Mouse (Mus musculus): Measurements from ENCODE around the gene Sap25.
A peak's percentile ranks its signal among the peaks of the same experiment; 100 is the strongest.

Gene Sap25

GRCm38 (mm10) chr5:137663057-137663456 lies 21.9 kb downstream of the Sap25 start:
- DNase-seq (ENCODE audit: extremely low spot score): no peak

GRCm38 (mm10) chr5:137668971-137669370 lies 27.8 kb downstream of the Sap25 start:
- DNase-seq (ENCODE audit: extremely low spot score): no peak

GRCm38 (mm10) chr5:137670240-137670639 lies 29.1 kb downstream of the Sap25 start:
- no peak for DNase-seq (ENCODE audit: extremely low spot score)

DNA sequence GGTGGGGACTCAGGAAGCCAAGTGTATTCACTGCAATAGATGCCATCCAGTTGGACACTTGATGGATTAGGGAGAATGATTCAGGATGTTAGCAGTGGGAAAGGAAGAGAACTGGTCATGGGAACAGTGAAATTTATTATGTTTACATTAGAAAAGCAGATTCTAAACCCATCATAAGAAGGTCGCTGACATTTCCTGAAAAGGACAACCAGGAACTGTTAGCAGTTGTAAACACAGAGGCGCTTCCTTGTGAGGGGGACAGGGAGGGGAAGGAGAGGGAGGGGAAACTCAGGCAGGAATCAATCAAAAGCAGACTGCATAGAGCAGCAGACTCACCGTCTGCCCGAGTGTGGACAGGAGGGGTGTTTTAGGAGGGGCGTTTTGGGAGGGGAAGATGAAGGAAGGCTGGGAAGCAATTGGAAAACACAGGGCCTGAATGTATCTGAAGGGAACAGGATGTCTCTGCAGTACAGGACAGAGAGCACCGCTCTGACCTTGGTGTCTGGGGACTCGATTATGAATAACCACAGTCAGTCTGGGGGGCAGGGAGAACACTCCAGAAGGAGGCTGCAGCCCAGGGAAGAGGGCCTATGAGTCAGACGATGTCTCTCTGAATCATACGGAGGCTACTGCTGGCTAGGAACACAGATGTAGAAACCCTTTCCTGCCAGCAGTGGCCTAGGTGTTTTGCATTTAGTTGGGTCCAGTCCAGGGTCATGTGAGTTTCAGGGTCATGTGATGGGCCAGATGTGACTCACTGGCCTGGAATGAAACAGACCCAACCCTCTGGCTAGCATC lies 30.5 kb downstream of the Sap25 start:
- peak; percentile 14 for DNase-seq (ENCODE audit: extremely low spot score)

DNA sequence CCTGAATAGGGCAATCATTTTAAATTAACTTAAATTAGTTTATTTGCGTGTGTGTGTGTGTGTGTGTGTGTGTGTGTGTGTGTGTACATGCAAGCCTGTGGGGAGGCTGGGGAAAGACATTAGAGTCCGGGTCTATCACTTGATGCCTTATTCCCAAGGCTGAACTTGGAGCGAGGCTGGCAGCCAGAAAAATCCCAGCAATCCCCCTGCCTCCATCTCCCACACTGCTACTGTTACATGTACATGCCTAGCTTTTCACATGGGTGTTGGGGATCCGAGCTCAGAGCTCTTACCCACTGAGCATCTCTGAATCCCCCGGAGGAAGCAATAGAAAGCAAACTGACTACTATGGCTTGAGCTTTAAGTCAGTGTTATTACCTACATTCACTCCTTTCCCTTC lies 31.2 kb downstream of the Sap25 start:
- no peak for DNase-seq (ENCODE audit: extremely low spot score)

DNA sequence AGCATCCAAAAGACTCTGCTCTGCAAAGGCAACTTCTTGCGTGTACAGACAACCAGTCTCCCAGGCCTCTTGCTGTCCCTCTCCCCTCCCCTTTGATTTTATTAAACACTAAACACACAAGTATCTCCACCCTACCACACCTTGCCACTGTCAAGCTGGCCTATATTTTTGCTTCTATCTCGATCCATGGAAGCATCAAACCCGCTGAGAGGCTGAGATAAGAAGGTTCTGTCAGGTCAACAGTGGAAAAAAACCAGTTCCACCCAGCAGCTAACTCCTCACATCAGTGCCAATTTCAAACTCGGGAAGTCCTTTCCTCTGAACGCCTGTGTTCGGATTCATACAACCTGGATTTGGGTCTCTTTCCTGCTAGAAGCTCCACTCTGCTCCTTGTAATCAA lies 31.9 kb downstream of the Sap25 start:
- no peak for DNase-seq (ENCODE audit: extremely low spot score)

DNA sequence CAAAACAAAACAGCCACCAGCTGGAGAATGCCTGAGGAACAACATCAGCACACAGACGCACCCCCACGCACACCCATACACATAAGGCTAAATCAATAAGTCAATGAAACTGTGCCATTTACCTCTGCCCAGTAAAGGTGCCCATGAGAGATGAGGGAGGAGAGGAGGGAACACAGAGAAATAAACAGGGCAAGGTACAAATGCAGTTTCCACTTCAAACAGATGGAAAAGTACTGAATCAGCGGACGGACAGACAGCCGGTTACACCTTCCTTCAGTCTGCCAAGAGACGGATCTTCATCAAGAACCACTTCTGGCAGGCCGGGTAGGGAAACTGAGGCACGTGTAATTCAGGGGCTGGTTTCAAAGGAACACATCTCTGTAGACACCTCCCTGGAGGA lies 33.7 kb downstream of the Sap25 start:
- DNase-seq (ENCODE audit: extremely low spot score): no peak

DNA sequence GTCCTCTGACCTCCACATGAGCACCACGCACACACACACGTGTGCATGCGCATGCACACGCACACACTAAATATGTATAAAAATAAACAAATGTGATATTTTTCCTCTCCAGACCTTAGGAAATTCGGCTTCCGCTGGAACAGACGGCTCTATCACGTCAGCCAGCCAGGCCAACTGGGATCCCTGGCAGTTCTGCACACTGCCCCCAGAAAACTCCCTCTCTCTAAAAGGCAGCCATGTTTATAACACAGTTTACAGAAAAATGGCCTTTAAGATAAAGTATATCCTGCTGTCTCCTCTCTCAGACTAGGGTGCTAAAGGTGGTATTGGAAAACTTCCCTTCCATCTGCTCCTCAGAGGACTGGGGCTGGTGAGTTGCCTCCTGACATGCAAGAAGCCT lies 36.7 kb downstream of the Sap25 start:
- no peak for DNase-seq (ENCODE audit: extremely low spot score)

GRCm38 (mm10) chr5:137678736-137679135 lies 37.6 kb downstream of the Sap25 start:
- no peak for DNase-seq (ENCODE audit: extremely low spot score)

DNA sequence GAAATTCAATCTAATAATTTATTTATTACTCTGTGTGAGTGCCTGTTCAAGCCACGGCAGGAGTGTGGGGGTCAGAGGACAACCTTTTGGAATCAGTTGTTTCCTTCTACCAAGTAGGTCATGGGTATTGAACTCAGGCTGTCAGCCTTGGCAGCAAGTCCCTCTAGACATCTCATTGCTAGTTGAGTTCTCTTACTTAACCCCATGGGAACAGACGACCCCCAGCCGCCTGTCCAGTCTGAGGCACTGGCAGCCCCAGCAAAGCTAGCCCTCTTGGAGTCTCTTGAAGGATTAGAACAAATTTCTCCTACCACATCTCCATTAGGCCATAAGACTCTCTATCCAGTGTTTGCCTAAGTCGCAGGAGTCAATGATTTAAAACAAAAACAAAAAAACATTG lies 38.6 kb downstream of the Sap25 start:
- no peak for DNase-seq (ENCODE audit: extremely low spot score)

DNA sequence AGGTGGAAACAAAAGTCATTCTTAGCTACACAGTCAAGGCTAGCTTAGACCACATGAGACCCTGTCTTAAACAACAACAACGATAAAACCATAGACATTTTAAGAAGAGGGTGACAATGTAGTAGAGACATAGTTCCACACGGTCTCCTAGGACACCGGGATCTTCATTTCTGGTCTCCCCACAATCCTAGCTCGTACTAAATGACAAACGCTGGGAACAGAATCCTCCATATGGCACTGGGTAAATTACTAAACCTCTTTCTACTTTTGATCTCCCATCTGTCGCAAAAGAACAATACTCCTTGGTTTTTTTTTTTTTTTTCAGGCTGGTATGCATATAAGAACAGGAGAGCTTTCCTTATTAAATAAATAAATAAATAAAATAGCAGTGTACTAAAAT lies 41.4 kb downstream of the Sap25 start:
- DNase-seq (ENCODE audit: extremely low spot score): no peak

DNA sequence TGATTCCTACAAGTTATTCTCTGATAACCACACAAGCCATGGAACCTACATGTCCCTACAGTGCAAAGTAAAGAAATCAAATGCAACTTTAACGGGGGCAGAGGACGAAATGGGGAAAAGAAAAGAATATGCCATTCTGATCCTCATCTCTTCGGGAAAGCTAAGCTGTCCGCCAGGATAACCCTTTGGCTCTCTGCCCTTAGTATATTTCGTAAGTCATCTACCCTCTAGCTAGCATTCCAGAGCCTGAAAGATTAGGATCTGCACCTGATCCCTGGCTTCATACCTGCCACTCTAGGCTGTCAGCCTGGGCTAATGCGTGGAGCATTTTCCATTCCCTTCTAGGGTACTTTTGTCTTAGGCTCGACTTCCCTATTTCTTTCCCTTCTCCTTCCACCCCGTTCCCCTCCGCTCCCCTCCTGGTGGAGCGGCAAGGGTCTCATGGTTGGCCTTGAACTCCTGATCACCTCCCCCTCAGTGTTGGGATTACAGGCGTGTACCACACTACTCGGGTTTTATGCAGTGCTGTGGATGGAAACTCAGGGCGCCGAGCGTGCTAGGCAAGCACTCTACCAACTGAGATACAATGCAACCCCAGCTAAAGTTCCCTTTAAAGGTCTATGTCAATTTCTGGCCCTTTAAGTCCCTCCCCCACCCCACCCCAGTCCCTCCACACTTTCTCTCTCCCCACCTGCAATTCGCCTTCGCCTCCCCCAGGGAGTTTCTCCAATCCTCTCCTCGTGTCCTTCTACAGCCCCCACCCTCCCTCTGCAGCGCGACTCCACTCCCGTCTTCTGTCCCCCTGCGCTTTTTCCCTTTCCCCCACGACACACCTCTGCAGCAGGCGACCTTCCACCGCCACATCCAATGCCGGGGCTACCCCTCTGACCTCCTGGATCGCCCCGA lies 42.5 kb downstream of the Sap25 start:
- DNase-seq (ENCODE audit: extremely low spot score): peak; percentile 15

- DNase-seq (ENCODE audit: extremely low spot score): peak; percentile 98
Observed at GRCm38 (mm10) chr5:137684294-137685123, 43.4 kb downstream of the Sap25 start, which contains the start of gene Agfg2. Agfg2 (minus strand) TSS chr5:137684726.

DNA sequence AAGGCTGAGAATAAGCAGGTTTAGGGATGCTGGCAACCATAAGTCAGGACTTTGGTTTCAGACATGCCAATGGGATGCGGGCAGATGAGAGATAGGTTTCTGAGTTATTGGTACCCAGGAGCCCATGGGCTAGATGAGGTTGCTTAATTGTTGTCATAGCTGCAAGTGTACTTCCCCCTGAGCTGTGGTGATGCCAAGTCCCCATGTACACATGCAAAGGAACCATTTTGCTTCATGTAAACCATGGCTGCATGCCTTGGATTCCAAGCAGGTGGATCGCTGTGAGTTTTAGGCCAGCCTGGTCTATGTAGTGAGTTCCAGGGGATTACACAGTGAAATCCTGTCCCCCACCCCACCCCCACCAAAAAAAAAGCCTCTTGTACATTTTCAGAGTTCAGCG lies 44.5 kb downstream of the Sap25 start:
- DNase-seq (ENCODE audit: extremely low spot score): no peak

- DNase-seq (ENCODE audit: extremely low spot score): no peak
Observed at GRCm38 (mm10) chr5:137686127-137686790, 45.1 kb downstream of the Sap25 start.

- DNase-seq (ENCODE audit: extremely low spot score): no peak
Observed at GRCm38 (mm10) chr5:137689974-137690373, 48.8 kb downstream of the Sap25 start.

- no peak for DNase-seq (ENCODE audit: extremely low spot score)
Observed at GRCm38 (mm10) chr5:137690531-137690930, 49.4 kb downstream of the Sap25 start.

GRCm38 (mm10) chr5:137691881-137692280 lies 50.7 kb downstream of the Sap25 start:
- DNase-seq (ENCODE audit: extremely low spot score): no peak

Measured in embryo, embryonic 9.5 days (tissue).